Mouse (Mus musculus) left cerebral cortex, adult 8-10 months (tissue): Measurements from ENCODE around the gene Tubgcp5. TPM values are rescaled to one million over a fixed set of nuclear protein-coding genes. Genes with fewer than 3 reads are reported as not detected.
"Not testable (repeated sequence)": the region's sequence is repeated elsewhere in the genome, so short reads cannot be mapped to it uniquely, and the experiment has no call there.

Source experiments
- DNase-seq, 2 experiments: peaks; one replicate each; pipeline ENCODE4 v3.0.0; 2022; ENCODE audit warnings: low spot score in 2 of 2
- total RNA-seq, 4 experiments: library from RNA; stranded (reverse); gene quantifications; 2 replicates each; pipeline ENCODE4 v1.2.4; 2022

Tubgcp5 gene
- total RNA-seq, result 10 to 100 TPM; 33.0 to 42.7 (median 37.6) TPM

DNA sequence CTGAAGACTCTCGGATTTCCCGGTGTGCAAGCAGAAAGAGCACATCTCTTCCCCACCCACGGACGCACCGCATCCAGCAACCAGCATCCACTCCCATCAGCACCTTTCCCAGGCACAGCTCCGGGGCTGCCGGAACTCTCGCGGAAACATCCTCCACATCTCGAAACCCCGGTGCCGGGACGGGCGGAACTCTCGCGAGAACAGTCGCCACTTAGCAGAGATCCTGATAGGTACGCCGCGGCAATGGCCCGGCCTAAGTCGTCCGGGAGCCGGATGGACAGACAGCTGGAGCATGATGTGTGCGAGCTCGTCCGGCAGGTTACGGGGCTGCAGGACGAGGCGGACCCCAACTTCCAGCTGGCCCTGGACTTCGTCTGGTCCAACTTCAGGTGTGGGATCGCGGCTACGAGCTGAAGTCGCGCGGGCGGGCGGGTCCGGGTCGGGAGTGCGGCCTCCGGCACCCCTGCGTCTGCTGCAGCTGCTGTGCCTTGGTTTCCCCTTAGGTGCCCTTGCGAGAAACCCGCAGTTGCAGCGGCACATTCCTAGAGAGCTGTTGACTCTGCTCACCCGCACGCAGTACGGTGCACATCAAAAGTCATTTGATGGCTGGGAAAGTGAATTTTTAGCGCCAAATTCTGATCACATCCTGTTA lies at the start of gene Tubgcp5:
Tubgcp5 (plus strand) TSS at position 203 of the 652 bp plus-strand sequence.
- DNase-seq, result peak; percentile 90 to 98

DNA sequence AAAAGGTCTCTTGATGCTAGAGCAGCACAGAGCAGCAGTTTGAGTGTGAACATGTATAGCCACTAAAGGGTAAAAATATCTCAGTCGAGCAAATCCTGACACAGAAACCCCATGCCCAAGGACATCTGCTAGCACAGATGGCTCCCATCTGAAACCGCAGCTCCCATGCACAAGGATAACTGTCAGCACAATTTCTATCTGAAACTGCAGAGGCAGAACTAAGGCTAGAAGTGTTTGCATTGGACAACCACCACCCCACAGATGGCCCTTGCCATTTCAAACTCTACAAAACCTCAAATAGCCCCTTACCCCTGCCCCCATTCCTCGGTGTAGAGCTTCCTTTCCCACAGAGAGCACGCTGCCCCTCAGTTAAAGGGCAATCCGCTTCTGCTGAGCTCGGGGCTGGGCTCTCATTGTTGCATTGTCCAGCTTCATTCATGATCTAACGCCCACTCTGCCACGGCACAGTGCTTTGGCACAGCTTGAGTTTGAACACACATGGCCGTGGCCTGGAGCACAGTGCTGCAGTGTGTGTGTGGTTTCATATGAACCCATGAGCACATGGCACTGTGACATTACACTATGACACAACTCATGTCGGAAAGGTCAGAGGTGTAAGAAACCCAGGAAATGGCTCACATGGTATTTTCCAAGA lies 49.3 kb upstream of the Tubgcp5 start:
- peak; percentile 25 to 55 for DNase-seq

- no peak for DNase-seq
These were observed 43.1 kb upstream of the Tubgcp5 start for GRCm38 (mm10) chr7:55750841-55751240.

DNA sequence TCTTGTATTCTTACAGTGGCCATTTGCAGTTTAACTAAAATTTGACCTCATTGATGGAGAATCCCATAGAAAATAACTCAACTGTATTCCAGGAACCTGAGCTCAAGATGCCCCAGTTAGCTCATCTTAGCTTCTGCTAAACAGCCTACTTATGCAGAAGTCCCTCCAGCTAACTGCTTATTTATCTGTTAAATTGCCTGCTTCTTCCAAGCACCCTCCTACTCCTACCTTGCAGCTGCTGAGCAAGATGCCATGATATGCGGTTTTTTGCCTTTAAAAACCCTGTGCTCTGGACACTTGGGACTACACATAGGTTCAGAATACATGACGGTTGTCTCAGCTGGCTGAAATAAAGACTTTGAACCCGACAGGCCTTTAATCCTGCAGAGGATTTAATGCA lies 34.6 kb upstream of the Tubgcp5 start:
- DNase-seq, result no peak

DNA sequence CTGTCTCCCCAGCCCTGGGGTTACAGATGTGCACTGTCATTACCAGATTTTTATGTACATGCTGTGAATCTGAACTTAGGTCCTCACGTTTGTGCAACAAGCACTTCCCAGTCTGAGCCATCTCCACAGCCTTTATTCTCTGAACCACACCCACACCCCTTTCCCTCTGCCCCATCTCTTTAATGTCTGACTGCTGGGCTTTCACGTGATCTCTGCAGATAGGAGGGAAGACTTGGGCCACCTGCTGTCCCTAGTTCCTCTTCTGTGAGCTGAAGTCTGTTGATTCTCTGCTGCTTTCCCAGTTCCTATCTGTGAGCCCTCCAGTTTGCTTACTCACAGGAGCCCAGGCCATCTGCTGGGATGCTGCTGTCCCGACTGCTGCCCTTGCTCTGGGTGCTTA lies 26.0 kb upstream of the Tubgcp5 start, which contains the start of gene Siglech:
Siglech (plus strand) TSS at position 253 of the 400 bp plus-strand sequence.
- no peak for DNase-seq

- no peak for DNase-seq
These were observed 13.9 kb upstream of the Tubgcp5 start for GRCm38 (mm10) chr7:55780011-55780410.

- DNase-seq, result no peak
These were observed 11.5 kb upstream of the Tubgcp5 start for GRCm38 (mm10) chr7:55782493-55782892.

GRCm38 (mm10) chr7:55784580-55784979 lies 9.4 kb upstream of the Tubgcp5 start:
- DNase-seq, result peak in 1 of 2 experiments; percentile 25

GRCm38 (mm10) chr7:55790586-55790985 lies 3.4 kb upstream of the Tubgcp5 start:
- not testable (repeated sequence) for DNase-seq

DNA sequence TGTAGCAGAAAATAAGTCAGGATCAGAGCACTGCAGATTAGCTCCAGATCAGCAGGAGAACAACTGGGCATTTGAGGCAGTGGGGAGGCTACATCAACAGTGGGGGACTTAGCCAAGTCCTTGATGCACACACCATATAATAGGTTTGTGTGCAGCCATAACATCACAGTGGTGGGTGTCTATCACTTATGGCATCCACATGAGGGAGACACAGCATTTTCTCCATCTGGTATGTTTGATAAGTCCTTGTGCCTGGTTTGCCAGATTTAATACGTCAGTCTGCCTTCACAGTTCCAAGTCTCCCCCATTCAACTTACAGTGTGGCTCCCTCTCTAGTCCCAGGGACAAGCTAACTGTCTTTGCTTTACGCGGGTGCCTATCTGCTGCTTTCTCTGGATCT lies 1.7 kb upstream of the Tubgcp5 start:
- peak in 1 of 2 experiments; percentile 40 for DNase-seq

GRCm38 (mm10) chr7:55793236-55793951 lies 560 bp upstream of the Tubgcp5 start:
- no peak for DNase-seq

DNA sequence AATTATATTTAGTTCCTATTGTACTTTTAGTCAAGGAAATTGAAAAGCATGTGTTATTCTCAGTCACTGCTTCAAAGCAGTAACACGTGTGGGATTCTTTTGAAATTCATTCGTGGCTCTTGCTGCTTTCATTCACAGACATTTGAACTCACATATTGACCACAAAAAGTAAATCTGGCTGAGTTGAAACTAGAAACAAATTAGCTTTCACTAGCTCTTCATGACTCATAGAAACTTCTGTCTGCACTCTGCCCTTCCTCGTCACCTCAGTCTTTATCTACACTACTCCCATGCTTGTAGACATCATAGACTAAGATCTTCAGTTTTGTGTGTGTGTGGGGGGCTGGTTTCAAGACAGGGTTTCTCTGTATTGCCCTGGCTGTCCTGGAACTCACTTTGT lies 6.0 kb downstream of the Tubgcp5 start:
- DNase-seq, result no peak

DNA sequence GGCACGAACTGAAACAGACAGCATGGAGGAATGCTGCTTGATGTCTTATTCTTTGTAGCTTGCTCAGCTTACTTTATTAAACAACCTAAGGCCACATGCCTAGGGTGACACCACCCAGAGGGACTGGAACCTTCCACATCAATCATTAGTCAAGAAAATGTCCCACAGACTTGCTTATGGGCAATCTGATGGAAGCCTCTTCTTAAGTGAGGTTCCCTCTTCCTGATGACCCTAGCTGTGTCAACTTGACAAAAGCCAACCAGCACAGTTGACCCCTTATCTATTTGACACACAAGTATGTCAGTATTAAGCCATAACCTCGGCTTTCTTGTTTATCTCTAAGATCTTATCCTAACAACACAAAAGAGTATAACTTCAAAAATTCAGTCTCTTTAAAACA lies 16.0 kb downstream of the Tubgcp5 start:
- no peak for DNase-seq

GRCm38 (mm10) chr7:55824468-55824867 lies 30.5 kb downstream of the Tubgcp5 start:
- DNase-seq, result no peak

DNA sequence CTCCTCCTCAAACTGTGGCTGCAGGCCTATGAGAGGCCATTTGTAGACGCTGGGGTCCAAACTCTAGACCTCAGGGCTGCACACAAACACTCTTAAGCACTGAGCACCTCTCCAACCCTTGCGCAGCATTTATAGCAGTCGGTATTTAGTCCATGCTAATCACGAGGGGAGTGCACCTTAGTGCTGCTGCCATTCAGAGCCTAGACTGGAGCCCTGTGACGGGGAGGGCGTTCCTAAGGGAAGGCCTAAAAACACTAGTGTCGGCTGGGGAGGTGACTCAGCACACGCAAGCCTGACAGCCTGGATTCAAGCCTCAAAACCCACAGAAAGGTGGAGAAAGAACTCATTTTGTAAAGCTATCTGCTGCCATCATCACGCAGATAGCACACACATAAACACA lies 33.6 kb downstream of the Tubgcp5 start:
- no peak for DNase-seq

GRCm38 (mm10) chr7:55836877-55837276 lies 42.9 kb downstream of the Tubgcp5 start:
- DNase-seq, result no peak

DNA sequence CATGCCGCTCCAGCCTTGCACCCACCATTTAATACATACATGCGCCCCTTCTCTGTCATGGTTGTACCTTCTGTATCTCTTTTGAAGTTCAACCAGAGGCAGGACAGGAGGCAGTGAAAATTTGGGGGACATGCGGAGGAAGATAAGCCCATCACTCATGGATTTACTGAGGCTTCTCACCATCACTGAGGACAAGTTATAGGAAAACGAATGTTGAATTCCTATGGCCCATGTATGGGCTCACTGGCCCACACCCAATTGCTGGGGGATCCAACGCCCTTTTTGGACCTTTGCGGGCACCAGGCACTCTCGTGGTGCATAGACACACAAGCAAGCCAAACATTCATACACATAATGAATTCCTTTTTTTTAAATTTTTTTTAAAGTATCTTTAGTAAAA lies 47.5 kb downstream of the Tubgcp5 start, which contains the start of gene Cyfip1:
Cyfip1 (plus strand) TSS at position 301 of the 400 bp plus-strand sequence.
- DNase-seq, result no peak

DNA sequence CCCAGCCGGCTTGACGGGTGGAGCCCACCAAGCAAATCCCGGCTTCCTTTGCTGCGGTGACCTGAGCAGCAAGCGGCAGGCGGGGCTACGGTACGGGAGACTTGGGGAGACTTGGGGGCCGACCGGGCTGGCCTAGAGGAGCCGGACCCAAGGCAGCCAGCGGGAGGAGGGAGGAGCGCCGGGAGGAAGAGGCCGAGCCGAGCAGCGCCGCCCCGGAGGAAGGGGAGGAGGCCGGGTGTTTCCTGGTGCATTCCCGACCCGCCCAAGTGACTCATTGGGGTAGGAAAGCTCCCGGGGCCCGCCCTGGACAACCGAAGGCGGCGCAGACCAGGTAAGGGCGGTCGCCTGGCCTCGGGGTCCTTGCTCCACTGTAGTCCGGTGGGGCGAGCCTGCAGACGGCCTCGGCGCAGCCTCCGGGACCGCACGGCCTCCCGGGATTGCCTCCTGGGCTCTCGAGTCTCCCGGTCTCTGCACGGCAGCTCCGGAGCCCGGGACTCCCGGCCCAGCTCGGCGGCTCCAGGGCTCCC lies 48.1 kb downstream of the Tubgcp5 start:
- DNase-seq, result peak; percentile 70 to 83

DNA sequence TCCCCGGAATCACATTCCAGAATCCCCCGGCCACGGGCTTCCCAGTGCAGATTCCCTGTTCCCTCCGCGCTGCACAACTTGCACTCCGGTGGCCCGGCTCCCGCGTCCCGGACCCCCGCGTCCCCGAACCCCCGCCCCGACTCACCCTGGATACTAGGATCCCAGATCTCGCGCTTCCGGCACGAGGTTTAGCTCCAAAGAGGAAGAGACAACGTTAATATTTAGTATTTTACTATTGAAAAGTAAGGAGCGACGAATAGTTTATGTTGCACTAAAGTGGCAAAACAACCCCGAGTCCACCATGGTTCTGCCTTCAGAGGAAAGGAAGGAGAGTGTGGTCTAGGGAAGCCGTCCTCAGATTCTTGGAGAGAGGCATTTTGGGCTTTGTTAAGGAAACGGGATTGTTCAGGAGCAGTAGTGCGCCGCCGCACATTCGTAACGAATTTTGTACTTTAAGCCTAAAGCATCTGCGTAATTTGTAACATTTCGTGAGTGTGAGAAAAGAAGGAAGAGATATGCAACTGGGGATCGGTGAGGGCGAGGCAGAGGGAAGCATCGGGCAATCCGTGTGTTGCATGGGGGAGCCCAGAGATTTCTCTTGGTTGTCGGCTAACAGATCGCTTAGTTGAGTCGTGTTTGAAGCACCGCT lies 48.7 kb downstream of the Tubgcp5 start:
- no peak for DNase-seq

- DNase-seq, result peak in 1 of 2 experiments; percentile 53
These were observed 52.8 kb downstream of the Tubgcp5 start for GRCm38 (mm10) chr7:55846606-55847312.
